Comparison of ENCODE assay signal across 10 mouse cellular contexts in the genomic region with DNA sequence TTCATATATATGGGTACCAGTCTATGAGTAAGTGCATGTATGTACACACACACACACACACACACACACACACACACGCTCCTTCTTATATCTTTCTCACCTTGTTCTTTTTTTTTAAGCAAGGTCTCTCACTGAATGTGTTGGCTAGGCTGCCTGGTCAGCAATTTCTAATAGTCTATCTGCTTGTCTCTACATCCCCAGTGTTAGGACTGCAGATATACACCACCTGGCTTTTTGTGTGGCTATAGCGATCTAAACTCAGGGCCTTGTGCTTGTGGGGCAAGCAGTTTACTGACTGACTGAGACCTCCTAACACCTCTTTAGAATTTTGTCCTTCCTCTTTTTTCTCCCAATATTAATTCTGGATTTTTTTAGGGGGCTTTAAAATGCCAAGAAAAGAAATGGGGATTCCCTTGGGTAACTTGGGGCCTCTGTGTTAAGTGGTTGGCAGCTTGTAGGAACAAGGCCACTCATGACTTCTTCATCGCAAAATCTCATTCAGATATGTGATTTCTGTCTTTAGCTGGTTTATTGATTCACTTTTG.
"Had no signal": no experiment of that assay in that cellular context is flagged by ENCODE, and none has a peak within 500 bp of the region (broad histone marks: within the 10 kb centered on the region; RNA-seq: fewer than 3 reads in every experiment).

No protein-coding gene starts in this region.

- H3K4me2 ChIP-seq: midbrain, embryonic 13.5 days had no signal

- H3K9me3 ChIP-seq: midbrain, embryonic 13.5 days had no signal

- H3K4me3 ChIP-seq: layer of hippocampus, adult 2 months; midbrain, embryonic 13.5 days had no signal

- H3K36me3 ChIP-seq: midbrain, embryonic 13.5 days had no signal

- H3K27ac ChIP-seq: layer of hippocampus, adult 2 months; liver, embryonic 14.5 days; midbrain, embryonic 13.5 days had no signal

- ATAC-seq: midbrain, embryonic 13.5 days had no signal

- DNase-seq: kidney, postnatal 10 days; kidney, postnatal 4 days; lung, adult 18-20 months; lung, postnatal 36 days; right cerebral cortex, adult 18-20 months; right cerebral cortex, postnatal 25 days; thymus, postnatal 36 days had no signal

- H3K27me3 ChIP-seq: midbrain, embryonic 13.5 days had no signal

- H3K9ac ChIP-seq: liver, embryonic 14.5 days; midbrain, embryonic 13.5 days had no signal
